Mouse (Mus musculus) left cerebral cortex, postnatal 14 days (tissue): ENCODE results near the gene Akr1c19. TPM values are rescaled to one million over a fixed set of nuclear protein-coding genes. Genes with fewer than 3 reads are reported as not detected.
"Not testable (repeated sequence)": the region's sequence is repeated elsewhere in the genome, so short reads cannot be mapped to it uniquely, and the experiment has no call there.

Source experiments
- DNase-seq, 2 experiments: peaks; one replicate each; pipeline ENCODE4 v3.0.0; 2021 to 2022; ENCODE audit warnings: low spot score in 2 of 2, mixed read lengths in 1 of 2
- intact Hi-C: fragments of 180-260 bp; cut with DNase I; formaldehyde crosslinking; loops from one replicate; pipeline ENCODE4 v1.15.1; 2025
- long read RNA-seq, 2 experiments: library from polyadenylated mRNA; stranded (forward); transcript quantifications; one replicate each; pipeline ENCODE4 v2.0.0; 2021
- total RNA-seq, 2 experiments: library from RNA; stranded (reverse); gene quantifications; 2 replicates each; pipeline ENCODE4 v1.2.3; 2021

Akr1c19 gene
- total RNA-seq: not detected
- long read RNA-seq, experiment 1: 0 reads
- long read RNA-seq, experiment 2: 0 reads

GRCm38 (mm10) chr13:4228441-4228840 lies at the start of gene Akr1c19:
Akr1c19 (plus strand) TSS chr13:4228700.
- DNase-seq: no peak
- intact Hi-C loops: no loop called here

DNA sequence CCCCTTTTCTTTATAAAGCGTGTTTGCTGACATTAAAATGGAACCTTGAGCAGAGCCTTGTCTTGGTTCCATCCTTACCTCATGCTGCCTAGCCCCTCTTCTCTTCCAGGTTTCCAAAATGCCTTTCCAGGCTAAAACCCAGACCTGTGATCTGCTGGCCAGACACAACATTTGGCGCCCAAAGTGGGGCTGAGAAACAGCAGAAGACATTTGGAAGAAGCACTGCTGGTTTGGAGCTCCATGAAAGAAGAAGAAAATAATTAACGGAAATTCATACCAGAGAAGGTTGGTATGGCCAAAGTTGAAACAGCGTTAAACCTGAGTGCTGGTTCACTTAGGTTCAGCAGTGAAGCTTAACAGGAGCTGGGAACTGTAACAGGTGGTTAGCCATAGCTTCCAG lies 47.2 kb upstream of the Akr1c19 start:
- intact Hi-C loops, DNase-seq: not testable (repeated sequence)

DNA sequence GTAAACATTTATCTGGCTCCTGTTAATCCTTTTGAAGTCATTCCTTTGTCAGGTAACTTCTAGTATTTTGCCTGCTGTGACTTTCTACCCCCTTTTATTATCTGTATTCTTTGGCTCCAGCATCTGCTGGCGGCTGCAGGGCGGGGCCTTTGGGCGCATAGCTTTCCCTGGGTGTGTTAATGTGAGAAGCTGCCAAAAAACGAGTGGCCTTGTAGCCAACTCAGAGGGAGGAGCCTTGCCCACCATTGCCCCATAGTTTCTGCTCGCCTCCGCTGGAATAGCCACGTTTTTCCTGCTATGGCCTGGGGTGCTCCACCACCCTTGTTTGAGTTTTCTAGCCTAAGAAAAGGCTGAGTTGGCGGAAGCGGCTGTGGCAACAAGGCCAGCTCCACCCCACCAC lies 45.4 kb upstream of the Akr1c19 start:
- DNase-seq: no peak
- intact Hi-C loops: no loop called here

DNA sequence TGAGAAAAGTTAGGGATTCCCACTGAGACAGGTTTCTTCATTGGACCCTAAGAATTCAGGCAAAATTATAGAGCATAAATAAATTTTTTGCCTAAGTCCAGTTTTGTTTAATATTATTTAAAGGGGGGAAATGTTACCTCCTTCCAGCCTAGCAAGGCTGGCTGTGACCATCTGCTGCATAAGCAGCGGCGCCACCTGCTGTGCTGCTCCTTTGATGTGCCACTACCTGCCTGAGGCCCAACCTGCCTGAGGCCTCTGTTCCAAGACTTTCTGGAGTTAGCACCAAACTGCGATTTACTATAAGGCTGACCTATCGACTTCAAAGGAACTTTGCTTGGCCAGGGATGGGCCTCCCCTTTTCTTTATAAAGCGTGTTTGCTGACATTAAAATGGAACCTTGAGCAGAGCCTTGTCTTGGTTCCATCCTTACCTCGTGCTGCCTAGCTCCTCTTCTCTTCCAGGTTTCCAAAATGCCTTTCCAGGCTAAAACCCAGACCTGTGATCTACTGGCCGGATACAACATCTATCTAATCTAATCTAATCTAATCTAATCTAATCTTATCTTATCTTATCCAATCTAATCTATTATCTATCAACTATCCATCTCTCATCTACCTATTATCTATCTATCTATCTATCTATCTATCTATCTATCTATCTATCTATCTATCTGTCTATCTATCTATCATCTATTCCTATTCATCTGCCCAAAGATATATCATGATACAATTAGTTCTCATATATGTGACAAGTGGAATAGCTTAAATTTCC lies 41.7 kb upstream of the Akr1c19 start:
- DNase-seq: not testable (repeated sequence)
- intact Hi-C loops: loop anchor here (5.0 kb wide), 1 partner anchor 95 kb away; no protein-coding TSS in a partner anchor

DNA sequence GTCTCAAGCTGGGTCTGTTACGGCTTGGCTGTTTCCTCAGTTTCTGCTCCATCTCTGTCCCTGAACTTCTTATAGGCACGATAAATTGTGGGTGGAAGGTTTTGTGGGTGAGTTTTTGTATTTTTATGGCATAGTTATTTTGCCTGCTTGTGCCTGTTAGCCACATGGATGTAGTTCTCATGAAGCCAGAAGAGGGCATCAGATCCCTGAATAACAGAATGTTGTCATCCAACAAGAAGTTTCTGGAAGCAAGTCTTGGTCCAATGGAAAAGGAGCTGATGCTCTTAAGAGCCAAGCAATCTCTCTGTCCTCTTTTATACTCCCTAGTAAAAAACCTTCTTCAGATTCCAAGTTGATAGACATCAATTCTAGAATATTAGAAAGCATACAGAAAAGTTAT lies 40.3 kb upstream of the Akr1c19 start:
- intact Hi-C loops: loop anchor here (5.0 kb wide), 1 partner anchor 94 kb away; no protein-coding TSS in a partner anchor
- peak; percentile 5 to 28 for DNase-seq

- intact Hi-C loops: no loop called here
- peak in 1 of 2 experiments; percentile 3 for DNase-seq
Measured at GRCm38 (mm10) chr13:4190904-4191303, 37.6 kb upstream of the Akr1c19 start, which contains the start of gene Akr1c13. Akr1c13 (plus strand) TSS chr13:4191150.

DNA sequence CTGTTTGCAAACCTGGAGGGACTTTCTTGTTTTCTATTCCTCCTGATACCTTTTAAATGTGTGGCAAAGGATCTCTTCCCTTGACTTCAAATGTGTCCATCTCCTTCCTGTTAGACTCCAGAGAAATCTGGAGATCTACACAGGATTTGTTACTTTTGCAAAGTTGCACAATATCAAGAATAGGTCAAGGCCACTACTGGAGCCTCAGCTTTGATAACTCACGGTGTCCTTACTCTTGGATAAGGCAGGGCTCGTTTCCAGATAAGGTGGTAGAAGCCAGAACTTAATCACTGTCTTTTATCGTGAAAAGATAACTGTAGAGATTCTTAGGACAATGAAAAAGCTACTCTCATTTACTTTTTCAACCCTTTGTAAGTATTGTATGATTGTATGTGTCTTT lies 36.0 kb upstream of the Akr1c19 start:
- no peak for DNase-seq
- intact Hi-C loops: no loop called here

- intact Hi-C loops: no loop called here
- no peak for DNase-seq
Measured at GRCm38 (mm10) chr13:4206147-4206903, 22.2 kb upstream of the Akr1c19 start.

GRCm38 (mm10) chr13:4211560-4212299 lies 16.8 kb upstream of the Akr1c19 start:
- no peak for DNase-seq
- intact Hi-C loops: no loop called here

- no peak for DNase-seq
- intact Hi-C loops: no loop called here
Measured at GRCm38 (mm10) chr13:4212309-4212708, 16.2 kb upstream of the Akr1c19 start.

GRCm38 (mm10) chr13:4215496-4215895 lies 13.0 kb upstream of the Akr1c19 start:
- intact Hi-C loops: not testable (repeated sequence)

DNA sequence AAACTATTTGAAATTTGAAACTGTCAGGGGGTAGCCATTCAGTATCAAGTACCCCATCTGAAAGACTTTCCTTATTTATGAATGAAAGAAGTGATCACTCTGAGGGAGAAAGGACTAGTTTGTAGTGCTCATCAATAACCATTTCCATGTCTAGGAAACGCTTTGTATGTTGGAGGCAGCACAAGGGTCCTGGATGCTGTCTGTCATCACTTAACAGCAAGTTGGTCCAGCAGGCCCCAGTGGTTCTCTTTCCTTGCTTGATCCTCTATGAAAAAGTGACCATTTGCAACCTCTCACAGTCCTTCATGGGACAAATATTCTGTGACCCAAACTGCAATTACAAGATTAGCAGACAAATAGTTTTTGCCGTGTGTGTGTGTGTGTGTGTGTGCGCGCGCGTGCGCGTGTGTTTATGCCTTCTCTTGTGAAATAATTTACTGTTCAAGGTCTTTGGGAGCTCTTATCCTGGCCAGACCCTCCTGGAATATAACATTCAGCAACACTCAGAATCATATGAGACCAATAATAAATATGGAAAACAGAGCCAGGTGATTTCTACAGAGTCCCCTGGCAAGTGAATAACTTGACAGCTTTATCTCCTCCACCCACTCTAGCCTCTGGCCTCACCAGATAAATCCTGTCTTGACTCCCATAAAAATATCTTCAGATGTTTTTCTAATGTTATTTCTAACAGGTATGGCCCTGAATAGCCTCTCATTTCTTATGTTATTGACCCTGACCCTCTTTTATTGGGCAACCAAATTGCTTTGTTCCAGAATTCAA lies 2.5 kb downstream of the Akr1c19 start:
- intact Hi-C loops: no loop called here

More at GRCm38 (mm10) chr13:4215496-4215895, 13.0 kb upstream of the Akr1c19 start:
- DNase-seq: not testable (repeated sequence)

DNA sequence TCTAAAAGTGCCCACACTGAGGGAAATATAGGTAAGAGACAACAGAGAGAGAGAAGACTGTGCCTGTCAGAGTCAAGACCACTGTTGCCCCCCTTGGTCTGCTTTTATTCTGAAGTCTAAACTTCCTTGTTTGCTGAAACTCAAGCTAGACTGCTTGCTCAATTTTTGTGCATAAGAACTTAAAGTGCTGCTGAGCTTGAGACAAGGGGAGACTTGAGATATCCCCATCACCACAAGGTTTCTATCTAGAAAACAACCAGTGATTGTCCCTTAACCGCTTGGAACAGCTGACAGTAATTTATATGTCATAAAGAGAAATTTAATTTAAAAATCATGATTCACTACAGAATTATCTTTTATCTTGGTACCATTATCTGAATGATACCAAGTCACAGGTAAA lies 4.6 kb downstream of the Akr1c19 start:
- no peak for DNase-seq
- intact Hi-C loops: no loop called here

More for the DNA sequence above, 2.5 kb downstream of the Akr1c19 start:
- no peak for DNase-seq

GRCm38 (mm10) chr13:4233536-4234172 lies 5.2 kb downstream of the Akr1c19 start:
- DNase-seq: no peak
- intact Hi-C loops: no loop called here

DNA sequence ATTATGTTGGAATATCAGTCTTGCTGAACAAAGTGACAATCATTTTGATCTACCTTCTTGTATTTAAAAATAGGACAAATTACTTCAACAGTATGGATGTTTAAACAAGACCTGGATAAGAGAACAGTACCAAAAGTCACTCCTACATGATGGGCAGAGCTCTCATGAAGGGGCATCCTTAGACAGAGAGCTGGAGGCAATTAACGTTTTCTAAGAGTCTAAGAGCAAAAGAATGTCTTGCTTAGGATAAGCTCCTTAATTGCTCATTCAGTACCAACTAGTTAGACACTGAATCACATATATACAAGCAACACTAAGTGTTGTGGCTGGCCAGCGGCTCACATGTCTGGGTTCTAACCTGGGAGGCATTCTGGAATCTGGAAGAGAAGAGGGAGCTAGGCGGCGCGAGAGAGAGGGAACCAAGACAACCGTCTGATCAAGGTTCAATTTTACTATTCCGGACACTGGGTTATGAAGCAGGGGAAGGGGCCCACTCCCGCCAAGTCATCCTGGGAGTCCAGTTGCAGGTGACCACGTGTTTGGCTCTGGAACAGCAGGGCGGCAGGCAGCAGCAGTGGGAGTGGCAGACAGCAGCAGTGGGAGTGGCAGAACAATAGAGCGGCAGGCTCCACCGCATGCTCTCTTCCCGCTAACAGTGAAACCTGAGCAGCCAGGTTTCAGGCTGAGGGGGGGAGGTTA lies 16.5 kb downstream of the Akr1c19 start:
- DNase-seq: no peak
- intact Hi-C loops: no loop called here

- DNase-seq: no peak
- intact Hi-C loops: no loop called here
Measured at GRCm38 (mm10) chr13:4249347-4249746, 20.8 kb downstream of the Akr1c19 start.

DNA sequence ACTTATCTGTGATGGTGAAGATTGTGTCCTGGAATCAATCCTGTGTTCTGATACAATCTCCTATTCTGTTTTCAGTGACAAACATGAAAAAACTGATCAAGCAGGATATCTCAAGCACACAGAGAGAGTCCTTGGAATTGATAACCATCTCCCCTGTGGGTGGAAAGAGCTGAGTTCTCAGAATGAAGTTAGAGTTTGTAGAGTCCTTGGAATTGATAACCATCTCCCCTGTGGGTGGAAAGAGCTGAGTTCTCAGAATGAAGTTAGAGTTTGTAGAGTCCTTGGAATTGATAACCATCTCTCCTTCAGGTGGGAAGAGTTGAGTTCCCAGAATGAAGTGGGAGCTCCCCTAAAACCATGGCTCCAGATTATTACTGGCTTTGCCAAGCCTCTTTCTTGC lies 28.4 kb downstream of the Akr1c19 start:
- DNase-seq, intact Hi-C loops: not testable (repeated sequence)

DNA sequence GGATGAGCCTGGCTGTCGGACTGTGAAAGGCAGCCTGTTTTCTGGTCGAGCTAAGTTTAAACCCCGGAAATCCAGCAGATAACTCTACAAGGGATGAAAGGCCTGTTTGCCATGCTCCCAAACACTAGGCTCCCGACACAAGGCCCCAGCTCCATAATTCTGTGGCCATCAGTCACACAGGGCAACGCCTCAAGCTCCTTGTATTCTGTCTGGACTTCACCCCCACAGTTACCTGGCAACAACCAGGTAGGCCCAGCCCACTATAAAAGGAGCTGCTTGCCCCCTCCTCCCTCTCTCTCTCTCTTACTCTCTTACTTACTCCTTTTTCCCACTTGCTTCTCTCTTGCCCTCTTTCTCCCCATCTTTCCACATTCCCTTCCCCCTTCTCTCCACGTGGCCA lies 28.8 kb downstream of the Akr1c19 start:
- DNase-seq: no peak
- intact Hi-C loops: no loop called here
